Comparison of ENCODE assay signal across 1 mouse cellular context in genomic region chr15:82016101-82016808, GRCm38 (mm10).
A peak's percentile ranks its signal among the peaks of the same experiment; 100 is the strongest.
TF ChIP-seq lines count a peak whose summit lies in the region.

No protein-coding gene starts in this region.

TF ChIP-seq in MEL, 35 proteins besides CTCF, POLR2A, EP300 and RAD21 (continued from another document):
- TF ChIP-seq CHD1 (IDR thresholded peaks at IDR 0.05; ENCODE audit: low read depth, low read length): no peak; the same call in 1 of the 2 replicates
- TF ChIP-seq ZMIZ1 (IDR thresholded peaks at IDR 0.05; ENCODE audit: low read depth, low read length): peak; percentile 93
- TF ChIP-seq POLR2AphosphoS5 (IDR thresholded peaks at IDR 0.05; ENCODE audit: borderline replicate concordance, low read depth, low read length): no peak
- TF ChIP-seq POLR2AphosphoS2 (IDR thresholded peaks at IDR 0.05; ENCODE audit: low read length): peak; percentile 93
- peak; percentile 69; the same call in 1 of the 2 replicates for TF ChIP-seq E2F4 (IDR thresholded peaks at IDR 0.05; ENCODE audit: borderline replicate concordance, low read depth, low read length)
- peak; percentile 53 for TF ChIP-seq ELF1 (IDR thresholded peaks at IDR 0.05; ENCODE audit: low read depth, low read length)
- no peak for TF ChIP-seq KAT2A (conservative IDR thresholded peaks at IDR 0.05; ENCODE audit: low read depth, low read length)
- TF ChIP-seq TCF12 (IDR thresholded peaks at IDR 0.05; ENCODE audit: low read depth, low read length): peak; percentile 55
- peak; percentile 92 for TF ChIP-seq MXI1 (IDR thresholded peaks at IDR 0.05; ENCODE audit: low read depth, low read length)
- TF ChIP-seq TBP (IDR thresholded peaks at IDR 0.05; ENCODE audit: low read depth, low read length): peak; percentile 81
- TF ChIP-seq ETS1 (IDR thresholded peaks at IDR 0.05; ENCODE audit: low read depth, low read length): peak; percentile 60; the same call in 1 of the 2 replicates
- TF ChIP-seq MAX (IDR thresholded peaks at IDR 0.05; ENCODE audit: low read length): peak; percentile 76; the same call in 1 of the 2 replicates
- TF ChIP-seq NELFE (IDR thresholded peaks at IDR 0.05; ENCODE audit: low read depth, low read length): peak; percentile 91
- peak; percentile 28 for TF ChIP-seq USF1 (IDR thresholded peaks at IDR 0.05; ENCODE audit: low read depth, low read length)
- TF ChIP-seq ZKSCAN1 (IDR thresholded peaks at IDR 0.05; ENCODE audit: low read depth, low read length): no peak
- peak; percentile 54 for TF ChIP-seq GATA1 (IDR thresholded peaks at IDR 0.05; ENCODE audit: low read depth, low read length)
- TF ChIP-seq SIN3A (IDR thresholded peaks at IDR 0.05; ENCODE audit: low read length): no peak; the same call in 1 of the 2 replicates
TF ChIP-seq in MEL: peak in this region for 15.
